Mouse (Mus musculus) embryonic stem cell, embryonic (primary cell): ENCODE measurements around the gene H2afx.

ENCODE experiments used
- CTCF ChIA-PET, 4 experiments: fragments of 300-600 bp in 2 of 4; fragments of 350-600 bp in 2 of 4; sonication (Branson Sonifier 250); formaldehyde crosslinking; loops; one replicate each; lab custom pipeline; 2022; ENCODE audit warnings: inconsistent platforms in 2 of 4; lab: Charles Lee
- POLR2A ChIA-PET, 4 experiments: fragments of 300-600 bp in 2 of 4; fragments of 350-600 bp in 2 of 4; sonication (Branson Sonifier 250); formaldehyde crosslinking; loops; one replicate each; lab custom pipeline; 2022; ENCODE audit warnings: antibody characterized with exemption in 4 of 4, inconsistent platforms in 1 of 4; lab: Charles Lee

The H2afx gene

DNA sequence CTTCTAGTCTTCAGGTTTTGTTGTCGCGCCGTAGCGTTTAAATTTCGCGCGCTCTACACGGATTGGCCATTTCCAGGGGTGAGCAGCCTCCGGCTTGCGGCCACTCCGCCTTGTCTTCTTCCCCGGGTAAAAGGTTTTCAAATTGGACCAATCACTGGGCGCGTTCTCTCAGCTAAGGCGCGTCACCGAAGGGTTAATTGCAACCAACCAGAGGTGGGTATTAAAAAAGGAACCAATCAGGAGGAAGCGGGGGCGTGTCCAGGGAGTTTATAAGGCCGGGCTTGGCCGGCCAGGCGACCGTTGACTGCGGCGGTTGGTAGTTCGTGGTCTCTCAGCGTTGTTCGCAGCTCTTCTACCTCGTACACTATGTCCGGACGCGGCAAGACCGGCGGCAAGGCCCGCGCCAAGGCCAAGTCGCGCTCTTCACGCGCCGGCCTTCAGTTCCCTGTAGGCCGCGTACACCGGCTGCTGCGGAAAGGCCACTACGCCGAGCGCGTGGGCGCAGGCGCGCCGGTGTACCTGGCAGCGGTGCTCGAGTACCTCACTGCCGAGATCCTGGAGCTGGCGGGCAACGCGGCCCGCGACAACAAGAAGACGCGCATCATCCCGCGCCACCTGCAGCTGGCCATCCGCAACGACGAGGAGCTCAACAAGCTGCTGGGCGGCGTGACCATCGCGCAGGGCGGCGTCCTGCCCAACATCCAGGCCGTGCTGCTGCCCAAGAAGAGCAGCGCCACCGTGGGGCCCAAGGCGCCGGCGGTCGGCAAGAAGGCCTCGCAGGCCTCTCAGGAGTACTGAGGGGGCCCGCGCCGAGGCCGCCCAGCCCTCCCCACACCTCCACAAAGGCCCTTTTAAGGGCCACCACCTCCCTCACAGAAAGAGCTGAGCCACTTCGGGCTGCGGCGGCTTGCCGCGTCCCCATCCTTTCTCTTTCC is at the start of gene H2afx:
TSS of gene H2afx (plus strand) at position 299 of the 935 bp plus-strand sequence.
- POLR2A ChIA-PET, result interaction anchor here (0.5 to 13.8 kb wide), 205 partner anchors 8 to 1180 kb away, joined by 3 to 483 read pairs (median 5); partner anchors contain the start of genes C2cd2l (in 4 of the 4), Cbl (in 4 of the 4), Dpagt1 (in 4 of the 4) and Hinfp (in 4 of the 4)
- CTCF ChIA-PET, result interaction anchor here (0.5 to 2.3 kb wide), 20 partner anchors 9 to 433 kb away, joined by 3 to 17 read pairs (median 4); partner anchors contain the start of genes Hmbs (in 2 of the 4), Vps11 (in 2 of the 4), Bcl9l (in 1 of the 4) and C2cd2l (in 1 of the 4)

DNA sequence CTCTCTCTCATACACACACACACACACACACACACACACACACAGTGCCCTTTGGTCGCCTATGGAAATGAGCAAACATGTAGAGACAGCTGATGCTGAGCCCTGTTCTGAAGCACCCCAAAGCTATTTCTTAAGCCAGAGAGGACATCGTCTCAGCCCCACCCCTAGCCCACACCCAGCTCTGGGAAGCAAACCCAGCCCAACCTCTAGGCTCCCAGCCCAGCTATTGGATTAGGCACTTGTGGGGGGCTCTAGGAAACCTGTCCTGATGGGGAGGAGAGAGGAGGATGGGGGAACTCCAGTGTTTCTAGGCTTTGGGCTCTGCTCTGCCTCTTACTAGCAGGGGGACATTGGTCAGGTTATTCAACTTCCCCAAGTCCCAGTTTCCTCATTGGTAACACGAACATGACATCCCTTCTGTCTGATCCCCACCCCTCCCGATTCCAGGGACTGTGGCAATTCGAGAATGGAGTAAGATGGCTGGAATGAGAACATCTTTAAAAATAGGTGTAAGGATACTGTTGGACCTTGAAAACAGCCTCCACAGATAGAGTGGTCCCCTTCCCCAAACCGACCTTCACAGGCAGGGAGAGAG is 48.1 kb upstream of the H2afx start:
- CTCF ChIA-PET, result interaction anchor here (0.5 to 2.9 kb wide), 15 partner anchors 10 to 1754 kb away, joined by 3 to 12 read pairs (median 3); partner anchors contain the start of genes Cbl (in 1 of the 4), Ccdc153 (in 1 of the 4), Nlrx1 (in 1 of the 4) and Upk2 (in 1 of the 4)
- POLR2A ChIA-PET, result interaction anchor here (0.6 to 3.4 kb wide), 14 partner anchors 11 to 192 kb away, joined by 3 to 18 read pairs (median 4); partner anchors contain the start of genes Dpagt1 (in 2 of the 4), H2afx (in 2 of the 4), Hinfp (in 1 of the 4) and Nlrx1 (in 1 of the 4)

DNA sequence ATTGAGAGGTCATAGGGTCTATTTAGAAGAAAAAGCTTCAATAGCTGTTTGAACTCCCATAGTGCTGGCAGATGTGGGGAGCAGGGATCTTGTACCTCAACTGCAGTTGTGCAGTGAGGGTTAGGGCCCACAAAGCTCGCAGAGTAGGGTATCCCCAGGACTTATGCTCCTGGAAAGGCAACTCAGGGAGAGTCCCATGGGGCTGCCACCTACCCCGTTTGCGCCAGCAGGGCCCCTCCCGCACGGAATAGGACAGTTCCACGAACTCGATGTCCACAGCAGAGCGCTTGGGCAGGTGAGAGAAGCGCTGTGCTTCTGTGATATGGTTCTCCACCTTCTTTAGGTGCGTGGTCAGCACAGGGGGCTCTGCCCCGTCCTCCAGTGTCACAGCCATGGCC is 47.5 kb upstream of the H2afx start:
- ChIA-PET CTCF (interaction anchor here in 3 of 4 experiments (0.5 to 2.9 kb wide), 8 partner anchors 13 to 167 kb away, joined by 3 to 12 read pairs (median 4); partner anchors contain the start of genes Cbl (in 2 of the 3), Ccdc153 (in 1 of the 3), Nlrx1 (in 1 of the 3) and Upk2 (in 1 of the 3)), POLR2A (interaction anchor here in 3 of 4 experiments (0.6 to 3.4 kb wide), 14 partner anchors 11 to 193 kb away, joined by 3 to 29 read pairs (median 10); partner anchors contain the start of genes C2cd2l (in 2 of the 3), Dpagt1 (in 2 of the 3), H2afx (in 2 of the 3) and Ccdc84 (in 1 of the 3))

DNA sequence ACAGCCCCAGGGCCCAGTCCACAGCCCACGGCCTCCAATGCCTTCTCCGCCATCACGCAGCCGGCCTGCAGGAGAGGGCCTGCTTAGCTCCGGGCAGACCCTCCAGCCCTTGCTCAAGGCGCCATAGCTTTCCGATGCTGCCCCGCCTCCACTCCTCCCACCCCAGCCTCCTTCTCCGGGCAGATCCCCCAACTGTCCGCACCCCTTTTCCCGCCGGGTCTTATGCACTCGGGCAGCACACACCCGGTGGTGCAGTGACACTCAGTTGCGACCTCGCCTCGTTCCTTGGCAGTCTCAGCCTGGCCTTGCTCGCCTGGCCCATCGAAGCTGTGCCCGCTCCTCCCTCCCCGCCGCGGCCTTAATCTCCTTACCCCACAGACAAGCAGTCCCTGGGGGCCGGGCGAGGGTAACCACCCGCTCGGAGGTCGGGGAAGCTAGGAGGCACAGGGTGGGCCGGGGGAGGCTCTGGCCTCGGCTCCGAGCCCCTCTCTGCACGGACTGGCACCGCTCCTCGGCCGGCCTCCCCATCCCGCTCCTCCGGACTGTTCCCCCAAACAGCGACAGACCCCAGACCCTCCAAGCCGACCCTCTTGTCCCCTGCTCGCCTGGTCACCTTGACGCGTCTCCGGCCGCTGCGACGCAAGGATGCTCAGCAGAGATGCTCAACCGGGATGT is 47.0 kb upstream of the H2afx start:
- POLR2A ChIA-PET, result interaction anchor here (0.5 to 3.4 kb wide), 29 partner anchors 12 to 314 kb away, joined by 3 to 29 read pairs (median 4); partner anchors contain the start of genes C2cd2l (in 2 of the 4), Ccdc84 (in 2 of the 4), Dpagt1 (in 2 of the 4) and H2afx (in 2 of the 4)

DNA sequence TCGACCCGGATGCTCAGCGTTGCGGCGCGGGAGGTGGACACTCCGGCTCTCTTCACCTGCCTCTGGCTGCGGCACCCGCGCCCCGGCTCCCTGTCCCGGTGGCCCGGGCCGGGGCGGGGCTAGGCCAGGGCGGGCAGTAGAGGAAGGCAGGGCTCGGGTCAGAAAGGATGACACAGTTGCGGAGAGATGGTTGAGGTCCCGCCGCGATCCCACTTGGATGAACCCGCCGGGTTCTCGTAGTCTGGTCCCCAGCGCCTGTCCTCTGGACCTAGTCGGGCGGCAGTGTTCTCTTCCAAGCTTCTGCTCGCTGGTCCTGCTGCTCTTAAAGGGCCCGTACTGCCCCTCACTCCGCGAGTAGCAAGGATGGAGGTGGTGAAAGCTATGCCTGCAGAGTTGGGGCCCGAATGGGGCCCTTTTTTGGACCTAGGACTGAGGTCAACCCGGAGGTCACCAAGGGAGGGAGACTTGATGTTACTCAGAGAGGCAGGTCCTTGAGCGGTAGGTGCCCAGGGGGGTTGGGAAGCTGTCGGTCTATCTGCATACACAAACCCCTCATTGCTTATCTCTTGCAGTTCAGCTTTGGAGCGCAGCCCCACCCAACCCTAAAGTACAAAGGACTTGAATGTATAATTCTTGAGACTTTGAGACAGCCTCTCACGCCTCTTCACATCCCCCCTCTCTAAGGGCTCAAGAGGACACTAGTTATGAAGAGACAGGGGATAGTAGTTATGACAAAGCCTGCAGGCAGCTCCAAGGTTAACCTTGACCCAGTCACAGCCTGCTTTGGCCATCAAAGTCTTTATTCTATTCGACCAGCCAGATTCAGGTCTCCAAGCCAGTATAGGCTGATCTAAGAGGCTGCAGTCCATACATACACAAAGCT is 46.2 kb upstream of the H2afx start, which contains the start of gene Abcg4:
TSS of gene Abcg4 (minus strand) at position 540 of the 883 bp plus-strand sequence.
- POLR2A ChIA-PET, result interaction anchor here in 3 of 4 experiments (0.5 to 3.4 kb wide), 41 partner anchors 11 to 313 kb away, joined by 3 to 29 read pairs (median 4); partner anchors contain the start of genes C2cd2l (in 3 of the 3), Ccdc84 (in 2 of the 3), Dpagt1 (in 2 of the 3) and H2afx (in 2 of the 3)
- CTCF ChIA-PET, result interaction anchor here (0.5 to 2.9 kb wide), 9 partner anchors 9 to 222 kb away, joined by 3 to 12 read pairs (median 3); partner anchors contain the start of genes Nlrx1 (in 2 of the 4), Ccdc153 (in 1 of the 4) and Vps11 (in 1 of the 4)

More for the DNA sequence above, 47.0 kb upstream of the H2afx start:
- CTCF ChIA-PET, result interaction anchor here in 3 of 4 experiments (0.5 to 2.9 kb wide), 10 partner anchors 9 to 168 kb away, joined by 3 to 12 read pairs (median 4); partner anchors contain the start of genes Cbl (in 2 of the 3), Ccdc153 (in 1 of the 3), Nlrx1 (in 1 of the 3) and Vps11 (in 1 of the 3)

DNA sequence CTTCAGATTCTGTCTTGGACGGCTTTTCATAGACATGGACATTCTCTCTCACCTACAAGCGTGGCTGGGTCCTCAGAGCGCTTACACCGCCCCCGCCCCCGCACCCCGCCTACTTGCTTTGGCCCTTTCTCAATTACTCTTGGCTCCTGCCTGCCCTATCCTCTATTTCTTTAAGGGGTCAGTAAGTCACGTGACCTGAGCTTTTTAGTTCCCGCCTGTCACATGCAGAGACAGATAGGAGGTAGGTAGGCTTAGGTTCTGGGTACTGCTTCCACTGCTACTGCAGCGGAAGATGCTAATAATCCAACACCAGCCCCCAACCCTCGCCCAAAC is 45.6 kb upstream of the H2afx start:
- POLR2A ChIA-PET, result interaction anchor here in 3 of 4 experiments (0.5 to 3.4 kb wide), 30 partner anchors 11 to 208 kb away, joined by 3 to 29 read pairs (median 4); partner anchors contain the start of genes C2cd2l (in 3 of the 3), Ccdc84 (in 2 of the 3), H2afx (in 2 of the 3) and Hmbs (in 2 of the 3)
- CTCF ChIA-PET, result interaction anchor here (0.5 to 2.9 kb wide), 9 partner anchors 10 to 425 kb away, joined by 3 to 12 read pairs (median 3); partner anchors contain the start of genes Nlrx1 (in 2 of the 4) and Ccdc153 (in 1 of the 4)

DNA sequence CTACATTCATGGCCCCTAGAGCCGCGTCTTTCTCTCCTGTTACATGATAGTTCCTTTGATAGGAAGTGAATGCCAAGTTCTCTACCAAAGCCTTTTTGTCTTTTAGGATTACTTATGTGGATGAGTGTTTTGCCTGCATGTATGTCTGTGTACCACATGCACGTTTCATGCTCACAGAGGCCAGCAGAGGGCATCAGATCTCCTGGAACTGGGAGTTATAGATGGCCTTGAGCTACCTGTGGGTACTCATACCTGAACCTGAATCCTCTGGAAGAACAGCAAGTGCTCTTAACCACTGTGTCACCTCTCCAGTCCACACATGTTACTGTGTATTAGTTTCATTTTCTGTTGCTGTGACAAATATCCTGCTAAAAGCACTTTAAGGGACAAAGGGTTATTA is 42.0 kb upstream of the H2afx start:
- ChIA-PET CTCF (interaction anchor here (0.6 to 1.4 kb wide), 33 partner anchors 9 to 313 kb away, joined by 3 to 8 read pairs (median 4); partner anchors contain the start of genes C2cd2l (in 2 of the 4), Cbl (in 1 of the 4), Dpagt1 (in 1 of the 4) and Hmbs (in 1 of the 4)), POLR2A (interaction anchor here in 3 of 4 experiments (0.5 to 2.6 kb wide), 27 partner anchors 10 to 196 kb away, joined by 3 to 22 read pairs (median 3); partner anchors contain the start of genes H2afx (in 3 of the 3), Hinfp (in 3 of the 3), C2cd2l (in 2 of the 3) and Hmbs (in 2 of the 3))

DNA sequence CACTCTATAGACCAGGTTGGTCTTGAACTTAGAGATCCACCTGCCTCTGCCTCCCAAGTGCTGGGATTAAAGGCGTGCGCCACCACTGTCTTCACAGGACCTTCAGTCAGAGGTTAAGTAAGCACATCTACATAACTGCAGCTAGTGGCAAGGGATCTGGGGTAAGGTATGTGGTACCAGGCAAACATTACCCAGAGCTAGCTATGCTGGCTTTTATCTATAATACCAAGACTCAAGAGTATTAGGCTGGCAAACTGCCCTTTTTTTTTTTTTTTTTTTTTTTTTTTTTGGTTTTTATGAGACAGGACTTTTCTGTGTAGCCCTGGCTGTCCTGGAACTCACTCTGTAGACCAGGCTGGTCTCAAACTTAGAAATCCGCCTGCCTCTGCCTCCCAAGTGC is 34.5 kb upstream of the H2afx start:
- POLR2A ChIA-PET, result interaction anchor here in 3 of 4 experiments (0.7 to 4.5 kb wide), 11 partner anchors 11 to 98 kb away, joined by 3 to 28 read pairs (median 4); partner anchors contain the start of genes H2afx (in 2 of the 3), C2cd2l (in 1 of the 3) and Hyou1 (in 1 of the 3)
- CTCF ChIA-PET, result interaction anchor here in 3 of 4 experiments (0.6 to 1.9 kb wide), 3 partner anchors 11 to 32 kb away, joined by 3 to 4 read pairs (median 3); no protein-coding TSS in a partner anchor

DNA sequence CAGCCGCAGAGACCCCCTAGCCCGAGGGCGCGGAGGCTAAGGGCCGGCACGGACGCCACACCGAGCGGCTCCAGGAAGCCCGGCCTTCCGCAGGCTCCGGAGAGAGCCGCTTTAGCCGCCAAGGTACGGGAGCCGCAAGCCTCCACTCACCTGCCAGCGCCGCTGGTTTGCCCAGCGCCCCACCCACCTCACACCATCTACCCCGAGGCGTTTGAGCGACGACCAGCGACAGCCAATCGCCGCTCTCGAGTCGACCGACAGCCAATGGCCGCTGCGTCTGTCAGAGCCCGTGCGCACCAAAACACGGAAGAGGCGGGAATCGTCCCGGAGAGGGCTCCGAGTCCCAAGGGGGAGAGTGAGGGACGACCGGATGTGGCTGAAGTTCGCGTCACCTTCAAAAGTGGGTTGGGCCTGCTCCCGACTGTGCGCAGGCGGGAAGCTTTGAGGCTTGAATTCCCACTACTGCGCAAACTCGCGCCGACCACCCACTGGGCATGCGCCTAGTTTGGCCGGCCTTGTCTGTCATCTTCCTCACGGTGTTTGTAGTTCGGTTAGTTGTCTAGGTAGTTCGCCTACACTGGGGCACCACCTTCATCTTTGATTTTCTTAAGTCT is 28.9 kb upstream of the H2afx start, which contains the start of gene Hinfp:
TSS of gene Hinfp (minus strand) at position 206 of the 614 bp plus-strand sequence.
- CTCF ChIA-PET, result interaction anchor here in 3 of 4 experiments (0.5 to 1.3 kb wide), 6 partner anchors 13 to 229 kb away, joined by 3 to 6 read pairs (median 4); partner anchors contain the start of gene Nlrx1 (in 1 of the 3)
- POLR2A ChIA-PET, result interaction anchor here (0.5 to 5.7 kb wide), 58 partner anchors 8 to 861 kb away, joined by 3 to 87 read pairs (median 4); partner anchors contain the start of genes H2afx (in 4 of the 4), C2cd2l (in 3 of the 4), Dpagt1 (in 3 of the 4) and Hyou1 (in 3 of the 4)

DNA sequence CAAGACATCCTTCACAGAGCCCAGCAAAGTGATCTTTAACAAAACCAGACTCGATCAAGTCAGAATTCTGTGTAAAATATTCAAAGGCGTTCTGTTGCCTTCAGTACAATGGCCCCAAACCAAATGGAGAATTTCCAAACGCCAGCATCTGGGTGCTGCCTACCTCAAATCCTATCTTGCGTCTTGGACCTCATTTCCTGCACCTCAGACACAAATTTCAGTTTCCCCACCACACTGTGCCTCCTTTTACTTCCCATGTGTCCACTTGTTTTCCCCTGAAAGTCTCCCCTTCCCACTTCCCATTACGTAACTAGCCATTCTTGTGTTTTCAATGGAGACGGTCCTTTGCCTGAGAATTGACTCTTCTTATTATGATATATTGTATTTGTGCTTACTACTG is 28.0 kb upstream of the H2afx start:
- POLR2A ChIA-PET, result interaction anchor here in 3 of 4 experiments (1.4 to 7.6 kb wide), 7 partner anchors 13 to 72 kb away, joined by 3 to 93 read pairs (median 19); partner anchors contain the start of genes C2cd2l (in 3 of the 3), H2afx (in 2 of the 3), Dpagt1 (in 1 of the 3) and Hyou1 (in 1 of the 3)
- CTCF ChIA-PET, result no interaction called here

DNA sequence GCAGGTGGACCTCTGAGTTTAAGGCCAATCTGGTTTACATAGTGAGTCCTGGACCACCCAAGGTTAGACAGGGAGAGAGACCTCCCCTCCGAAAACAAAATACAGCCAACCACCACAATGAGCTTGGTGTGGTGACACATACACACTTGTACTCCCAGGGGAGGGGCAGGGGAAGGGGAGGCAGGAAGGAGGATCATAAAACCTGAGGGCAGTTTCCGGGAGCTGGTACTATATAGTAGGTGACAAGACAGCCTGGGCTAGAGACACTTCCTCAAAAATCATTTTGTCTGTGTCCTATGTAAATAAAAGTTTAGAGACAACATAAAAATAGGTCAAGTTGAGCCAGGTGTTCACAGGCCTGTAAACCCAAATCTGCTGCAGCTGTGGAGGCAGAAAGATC is 27.2 kb upstream of the H2afx start:
- CTCF ChIA-PET, result interaction anchor here in 1 of 4 experiments (0.9 kb wide), 1 partner anchor 15 kb away, joined by 4 read pairs; no protein-coding TSS in a partner anchor
- POLR2A ChIA-PET, result interaction anchor here in 3 of 4 experiments (0.6 to 7.6 kb wide), 17 partner anchors 11 to 181 kb away, joined by 3 to 93 read pairs (median 5); partner anchors contain the start of genes C2cd2l (in 3 of the 3), H2afx (in 3 of the 3), Dpagt1 (in 2 of the 3) and Cbl (in 1 of the 3)

DNA sequence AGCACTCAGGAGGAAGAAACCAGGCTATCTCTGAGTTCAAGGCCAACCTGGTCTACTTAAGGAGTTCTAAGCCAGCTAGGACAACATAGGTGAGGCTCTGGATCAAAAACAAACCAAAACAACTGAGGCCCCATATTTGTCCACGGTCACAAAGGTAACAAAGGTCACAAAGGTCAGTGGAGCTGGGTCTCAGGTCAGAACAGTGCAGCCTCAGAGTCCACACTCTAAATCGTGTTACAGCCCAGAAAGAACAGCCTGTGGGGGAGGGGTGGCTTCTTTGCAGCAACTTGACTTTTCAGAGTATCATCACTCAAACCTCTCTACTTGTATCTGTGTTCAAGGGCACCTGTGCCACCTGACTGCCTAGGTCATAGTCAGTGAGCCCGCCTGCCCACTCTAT is 24.7 kb upstream of the H2afx start:
- ChIA-PET POLR2A (interaction anchor here in 3 of 4 experiments (0.6 to 7.6 kb wide), 11 partner anchors 10 to 111 kb away, joined by 3 to 93 read pairs (median 14); partner anchors contain the start of genes C2cd2l (in 3 of the 3), H2afx (in 3 of the 3), Dpagt1 (in 1 of the 3) and Hyou1 (in 1 of the 3)), CTCF (no interaction called here)

DNA sequence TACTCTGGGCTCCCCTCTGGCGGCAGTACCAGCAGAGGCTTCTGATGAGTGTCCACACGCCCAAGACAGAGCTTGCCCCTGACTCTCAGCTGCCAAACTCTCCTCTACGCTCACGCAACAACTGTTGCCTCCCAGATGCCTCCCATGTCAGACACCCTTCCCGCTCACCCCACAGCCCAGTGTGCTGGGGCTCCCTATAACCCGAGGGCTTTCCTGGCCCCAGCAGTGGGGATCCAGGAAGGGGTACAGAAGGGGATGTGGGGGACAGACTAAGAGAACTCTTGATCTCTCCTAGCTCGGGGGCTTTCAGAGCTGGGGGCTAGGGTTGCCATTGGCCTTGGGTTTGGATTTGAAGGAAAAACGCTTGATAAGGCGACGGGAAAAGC is 23.8 kb upstream of the H2afx start:
- ChIA-PET CTCF (interaction anchor here (0.6 to 2.2 kb wide), 17 partner anchors 9 to 499 kb away, joined by 3 to 11 read pairs (median 3); partner anchors contain the start of genes Nlrx1 (in 2 of the 4), C2cd2l (in 1 of the 4), Cbl (in 1 of the 4) and Dpagt1 (in 1 of the 4)), POLR2A (interaction anchor here (0.8 to 7.6 kb wide), 36 partner anchors 9 to 226 kb away, joined by 3 to 93 read pairs (median 5); partner anchors contain the start of genes C2cd2l (in 4 of the 4), Abcg4 (in 3 of the 4), H2afx (in 3 of the 4) and Dpagt1 (in 2 of the 4))
